Mouse (Mus musculus) mouse trophoblast stem cell (cell line): Measurements from ENCODE around the gene Rfx1.

Experiments
- in situ Hi-C, 2 experiments: fragments of 300-500 bp; cut with MseI, MboI; formaldehyde crosslinking; loops; 2 replicates in 1 of 2; 3 replicates in 1 of 2; pipeline ENCODE4 v1.15.1; 2025

The Rfx1 gene

DNA sequence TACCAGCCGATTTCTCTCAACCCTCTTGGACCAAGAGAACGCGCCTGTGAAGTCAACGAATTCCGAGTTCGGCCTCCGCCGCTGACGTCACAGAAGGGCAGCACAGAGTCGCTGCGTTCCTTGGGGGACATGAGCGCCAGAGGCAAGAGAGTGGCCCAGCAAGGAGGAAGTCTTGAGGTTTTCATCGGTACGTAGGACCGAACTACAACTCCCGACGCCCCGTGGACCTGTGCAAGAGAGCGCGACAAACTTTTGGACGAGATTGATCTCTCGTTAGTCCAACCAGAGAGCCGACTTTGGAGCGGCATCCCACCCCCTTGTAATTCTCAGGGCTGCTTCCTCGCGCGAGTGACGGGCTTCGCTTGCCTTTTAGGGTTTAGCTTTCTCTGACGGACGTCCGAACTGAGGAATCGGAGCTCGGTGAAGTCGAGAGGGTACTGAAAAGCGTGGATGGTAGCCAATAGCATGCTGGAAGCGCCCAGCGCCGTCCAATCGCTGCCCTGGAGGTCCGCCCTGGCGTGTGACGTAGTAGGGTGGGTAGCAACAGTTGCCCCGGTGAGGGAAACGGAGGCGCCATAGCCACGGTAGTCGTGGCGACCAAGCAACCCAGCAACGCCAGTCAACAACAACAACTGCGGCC is at the start of gene Rfx1:
Rfx1 (plus strand) TSS at position 544 of the 640 bp plus-strand sequence.
- in situ Hi-C loops = no loop called here

- in situ Hi-C loops = no loop called here
Measured at GRCm38 (mm10) chr8:84019738-84020137, 46.9 kb upstream of the Rfx1 start.

GRCm38 (mm10) chr8:84021096-84021495 is 45.5 kb upstream of the Rfx1 start, which contains the start of gene Palm3:
Gene Palm3 (plus strand): TSS chr8:84021471.
- in situ Hi-C loops = no loop called here

DNA sequence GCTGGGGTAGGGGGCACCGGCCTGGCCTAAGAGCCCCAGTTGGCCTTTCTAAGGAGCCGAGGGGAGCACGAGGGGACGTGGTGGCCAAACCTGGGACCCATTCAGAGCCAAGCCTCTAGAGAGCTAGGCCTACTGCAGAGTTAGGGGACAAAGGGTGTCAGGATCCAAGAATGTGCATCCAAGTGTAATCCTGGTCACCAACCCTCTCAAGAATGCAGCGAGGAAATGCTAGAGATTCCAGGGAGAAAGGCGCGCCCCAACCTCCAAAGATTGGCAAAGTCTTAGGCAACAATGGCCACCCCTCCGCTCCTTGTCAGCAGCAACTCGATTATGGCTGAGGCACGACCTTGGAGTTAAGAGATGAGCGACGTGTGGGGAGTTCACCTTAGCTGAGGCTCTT is 45.1 kb upstream of the Rfx1 start:
- in situ Hi-C loops = no loop called here

DNA sequence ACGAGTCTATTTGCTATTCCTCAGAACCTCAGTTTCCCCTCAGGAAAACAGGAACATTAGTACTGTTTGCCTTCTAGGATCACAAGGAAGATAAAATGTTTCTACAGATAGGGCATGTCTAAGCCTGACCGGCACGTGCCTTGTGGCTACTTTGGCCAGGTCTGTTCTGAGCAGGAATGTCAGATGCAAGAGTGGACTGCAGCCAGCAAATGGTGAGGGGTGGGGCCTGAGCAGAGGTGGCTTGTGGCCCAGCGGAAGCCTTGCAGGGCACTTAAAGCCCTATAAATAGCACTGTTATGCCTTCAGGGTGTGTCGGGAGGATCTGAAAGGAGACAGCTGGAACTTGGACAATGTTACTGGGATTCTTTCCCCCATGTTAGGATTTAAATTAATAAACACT is 43.5 kb upstream of the Rfx1 start:
- in situ Hi-C loops = no loop called here

DNA sequence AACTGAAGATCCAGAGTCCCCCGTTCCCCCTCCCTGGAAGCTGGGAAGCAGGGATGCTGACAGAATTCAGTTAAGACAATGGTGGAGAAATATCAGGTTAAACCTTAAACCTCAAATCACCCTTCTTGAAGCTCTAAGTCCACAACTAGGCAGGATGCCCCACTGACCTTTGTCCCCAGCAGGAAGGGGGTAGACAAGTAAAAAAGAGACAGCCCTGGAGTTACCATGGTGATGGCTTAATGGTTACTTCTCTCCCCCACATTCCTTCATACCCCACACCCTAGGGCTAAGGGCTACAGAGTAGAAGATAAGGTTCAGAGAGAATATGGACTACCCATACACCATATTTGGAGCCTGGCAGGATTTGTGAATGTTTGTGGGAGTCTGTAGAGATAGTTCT is 43.0 kb upstream of the Rfx1 start:
- in situ Hi-C loops = no loop called here

GRCm38 (mm10) chr8:84024171-84024570 is 42.5 kb upstream of the Rfx1 start:
- in situ Hi-C loops = no loop called here

GRCm38 (mm10) chr8:84025863-84026262 is 40.8 kb upstream of the Rfx1 start:
- in situ Hi-C loops = no loop called here

GRCm38 (mm10) chr8:84027449-84027848 is 39.2 kb upstream of the Rfx1 start:
- in situ Hi-C loops = no loop called here

DNA sequence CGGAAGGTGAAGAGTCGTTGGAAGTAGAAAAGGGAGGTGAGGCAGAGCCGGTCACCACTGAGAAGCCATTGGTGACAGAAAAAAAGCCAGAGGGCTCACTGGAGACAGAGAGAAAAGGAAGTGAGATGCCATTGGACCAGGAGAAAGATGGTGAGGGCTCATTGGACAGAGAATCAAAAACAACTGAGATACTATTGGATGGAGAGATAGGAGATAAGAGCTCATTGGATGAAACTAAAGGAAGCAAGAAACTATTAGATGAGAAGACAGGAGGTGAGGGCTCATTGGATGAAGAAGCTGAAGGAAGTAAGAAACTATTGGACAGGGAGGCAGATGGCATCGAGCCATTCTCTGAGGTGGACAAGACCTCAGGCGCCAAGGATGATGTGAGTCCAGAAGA is 37.4 kb upstream of the Rfx1 start:
- in situ Hi-C loops = no loop called here

DNA sequence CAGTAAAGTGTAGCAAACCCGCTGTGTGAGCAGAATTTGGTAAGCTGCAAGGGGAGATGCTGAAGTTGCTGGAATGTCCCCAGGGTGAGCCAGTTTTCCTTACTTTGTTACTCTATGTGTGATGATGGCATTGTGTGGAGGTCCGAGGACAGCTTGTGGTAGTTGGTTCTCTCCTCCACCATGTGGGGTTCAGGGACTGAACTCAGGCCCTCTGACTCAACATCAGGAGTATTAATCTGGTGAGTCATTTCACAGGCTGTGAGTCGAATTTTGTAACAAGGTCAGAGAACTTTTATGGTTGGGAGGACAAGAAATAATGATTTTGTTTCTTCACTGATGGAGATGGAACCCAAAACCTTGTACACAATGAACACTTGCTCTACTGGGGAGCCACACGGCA is 33.9 kb upstream of the Rfx1 start:
- in situ Hi-C loops = loop anchor here in 1 of 2 experiments (10.0 kb wide), 1 partner anchor 142 kb away; no protein-coding TSS in a partner anchor

GRCm38 (mm10) chr8:84038015-84038414 is 28.6 kb upstream of the Rfx1 start:
- in situ Hi-C loops = loop anchor here in 1 of 2 experiments (10.0 kb wide), 1 partner anchor 137 kb away; no protein-coding TSS in a partner anchor

- in situ Hi-C loops = loop anchor here in 1 of 2 experiments (10.0 kb wide), 1 partner anchor 136 kb away; no protein-coding TSS in a partner anchor
Measured at GRCm38 (mm10) chr8:84039050-84039449, 27.6 kb upstream of the Rfx1 start.

DNA sequence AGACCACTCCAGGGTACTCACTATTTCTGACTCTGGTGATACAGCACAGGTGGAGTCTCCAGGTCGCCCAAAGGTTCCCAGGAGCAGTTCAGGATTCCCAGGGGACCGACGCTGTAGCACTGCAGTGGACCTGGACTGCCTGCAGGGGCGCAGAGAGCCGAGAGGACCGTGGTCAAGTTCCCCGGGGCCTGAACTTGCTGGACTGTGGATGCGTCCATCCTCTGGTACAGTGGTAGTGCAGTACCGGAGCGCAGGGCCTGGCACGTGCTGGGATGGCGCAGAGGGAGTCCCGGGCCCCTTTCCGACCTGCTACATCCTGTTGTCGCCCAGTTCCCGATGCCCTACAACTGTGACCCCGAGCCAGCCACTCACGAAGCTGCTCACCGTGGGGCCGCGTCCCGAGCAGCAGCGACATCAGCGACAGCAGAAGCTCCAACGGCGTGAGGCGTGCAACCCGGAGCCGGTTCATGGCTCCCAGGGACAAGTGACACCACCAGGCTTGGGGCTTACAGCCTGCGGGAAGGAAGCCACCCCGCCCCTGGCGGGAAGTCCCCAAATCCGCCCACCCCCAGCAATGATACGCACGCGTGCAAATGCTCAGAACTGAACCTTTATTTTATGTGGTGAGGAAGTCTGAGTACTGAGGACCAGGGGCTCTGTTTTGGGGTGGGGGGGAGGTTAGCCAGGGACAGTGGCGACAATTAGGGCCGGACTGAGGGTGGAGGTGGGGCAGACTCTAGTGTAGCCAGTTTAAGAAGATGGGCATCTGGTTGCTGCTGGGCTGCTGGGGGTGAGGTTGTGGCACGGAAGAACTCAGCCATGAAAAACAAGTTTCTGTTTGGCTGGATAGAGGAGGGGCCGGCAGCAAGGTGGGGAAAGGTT is 24.3 kb upstream of the Rfx1 start, which contains the start of gene Il27ra:
Il27ra (minus strand) TSS at position 524 of the 882 bp plus-strand sequence.
- in situ Hi-C loops = no loop called here

- in situ Hi-C loops = no loop called here
Measured at GRCm38 (mm10) chr8:84042948-84043342, 23.7 kb upstream of the Rfx1 start.

DNA sequence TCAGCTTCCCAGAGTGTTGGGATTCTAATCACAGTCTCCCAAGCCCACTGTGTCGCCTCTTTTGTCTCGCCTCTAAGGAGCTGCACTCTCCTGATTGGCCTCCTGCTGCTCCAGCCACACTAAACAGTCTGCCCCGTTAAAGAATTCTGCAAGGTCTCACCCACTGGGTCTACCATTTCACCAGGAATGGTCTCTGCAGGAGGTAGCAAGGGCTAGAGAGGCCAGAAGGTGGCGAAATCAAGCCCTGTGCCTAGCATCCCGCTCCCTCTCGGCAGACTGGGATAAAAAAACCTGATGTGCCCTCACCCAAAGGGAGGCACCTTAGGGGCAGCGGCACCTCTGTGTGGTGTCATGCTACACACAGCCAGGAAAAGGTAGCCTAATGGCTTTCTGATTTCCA is 22.5 kb upstream of the Rfx1 start:
- in situ Hi-C loops = no loop called here

- in situ Hi-C loops = no loop called here
Measured at GRCm38 (mm10) chr8:84044900-84045299, 21.7 kb upstream of the Rfx1 start, which contains the start of gene Rln3. Gene Rln3 (minus strand): TSS chr8:84045000.

DNA sequence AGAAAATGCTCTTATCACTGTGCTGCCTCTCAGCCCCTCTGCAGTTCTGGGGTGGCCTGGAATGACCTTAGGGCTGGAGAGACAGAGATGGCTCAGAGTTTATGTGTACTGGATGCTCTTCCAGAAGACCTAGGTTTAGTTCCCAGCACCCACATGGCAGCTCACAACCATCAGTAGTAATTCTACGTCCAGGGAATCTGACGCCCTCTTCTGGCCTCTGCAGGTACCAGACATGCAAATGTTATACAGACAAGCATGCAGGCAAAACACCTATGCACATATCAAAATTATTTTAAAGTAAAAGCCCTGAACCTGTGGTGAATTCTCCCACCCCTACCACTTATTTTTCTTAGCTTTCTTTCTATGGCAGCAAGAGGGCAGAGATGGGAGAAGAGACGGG is 20.1 kb upstream of the Rfx1 start:
- in situ Hi-C loops = no loop called here

GRCm38 (mm10) chr8:84048171-84048570 is 18.5 kb upstream of the Rfx1 start:
- in situ Hi-C loops = no loop called here

DNA sequence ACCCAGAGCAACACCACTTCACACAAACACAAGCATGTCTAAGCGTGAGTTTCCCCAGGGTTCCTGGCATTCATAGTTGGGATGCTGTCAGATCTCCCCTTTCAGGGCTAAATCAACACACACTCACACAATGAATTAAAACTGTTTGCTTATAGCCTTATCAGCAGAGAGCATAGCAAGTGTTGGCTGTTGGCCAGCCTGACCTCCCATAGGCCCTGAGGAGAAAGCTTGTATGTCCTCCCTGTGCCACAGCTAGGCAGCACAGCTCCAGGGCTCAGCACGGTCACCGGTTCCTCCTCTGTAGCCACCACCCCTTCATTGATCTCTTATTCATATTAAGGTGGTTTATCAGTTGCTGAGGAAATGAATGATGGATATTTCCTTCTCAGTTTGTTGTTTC is 13.9 kb upstream of the Rfx1 start:
- in situ Hi-C loops = no loop called here

DNA sequence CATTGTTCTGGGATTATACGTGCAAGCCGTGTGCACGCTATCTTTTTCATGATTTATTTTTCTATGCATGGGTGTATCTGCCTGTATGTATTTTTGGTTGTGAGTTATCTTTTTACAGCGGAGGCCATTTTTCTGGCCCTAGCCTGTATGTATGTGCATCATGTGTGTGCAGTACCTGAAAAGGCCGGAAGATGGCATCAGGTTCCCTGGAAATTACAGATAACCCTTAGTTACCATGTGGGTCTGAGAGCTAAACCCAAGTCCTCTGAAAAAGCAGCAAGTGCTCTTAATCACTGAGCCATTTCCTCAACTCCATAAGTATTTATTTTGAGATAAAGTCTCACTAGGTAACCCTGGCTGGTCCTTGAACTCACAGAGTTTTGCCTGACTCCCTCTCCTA is 13.4 kb upstream of the Rfx1 start:
- in situ Hi-C loops = no loop called here

- in situ Hi-C loops = no loop called here
Measured at GRCm38 (mm10) chr8:84057827-84058226, 8.8 kb upstream of the Rfx1 start.

GRCm38 (mm10) chr8:84059226-84059625 is 7.4 kb upstream of the Rfx1 start:
- in situ Hi-C loops = no loop called here
